Mouse (Mus musculus): ENCODE data around the gene Scaper.

DNA sequence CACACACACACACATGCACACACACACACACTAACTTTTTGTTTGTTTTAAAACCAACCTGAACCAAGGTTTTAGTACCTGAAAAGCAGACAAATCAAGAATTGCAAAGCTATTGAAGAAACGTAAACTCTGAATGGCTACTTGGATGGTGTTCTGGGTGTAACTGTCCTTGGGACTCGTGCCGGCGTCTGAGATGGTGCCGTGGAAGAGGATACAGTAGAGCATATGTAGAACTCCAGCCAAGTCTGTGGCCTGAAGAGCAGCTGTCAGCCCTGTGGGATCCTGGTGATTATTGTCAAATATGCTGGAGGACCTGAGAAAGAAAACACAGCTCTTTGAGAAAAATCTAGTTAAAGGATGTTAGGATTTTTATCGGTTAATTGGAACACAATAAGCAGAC is 351.8 kb downstream of the Scaper start:
- no peak for TF ChIP-seq CTCF (IDR thresholded peaks at IDR 0.05; ENCODE audit: low read depth, low read length)
- TF ChIP-seq GATA1 (IDR thresholded peaks at IDR 0.05; ENCODE audit: borderline replicate concordance, low read length): no peak
- no peak for TF ChIP-seq TAL1 (conservative IDR thresholded peaks at IDR 0.05; ENCODE audit: low read depth, low read length)
